8 mouse cellular contexts compared by ENCODE assay signal in genomic region chr10:68541943-68542420, GRCm38 (mm10). TPM values are rescaled to one million over a fixed set of nuclear protein-coding genes. Genes with fewer than 3 reads are reported as not detected.
A peak's percentile ranks its signal among the peaks of the same experiment; 100 is the strongest.
DNase-seq lines count a peak whose midpoint lies in the region; ATAC-seq lines count a peak whose summit lies in the region.

No protein-coding gene starts in this region.

- no peak for ATAC-seq in heart, embryonic 12.5 days (ENCODE audit: insufficient number of reproducible peaks, low FRiP score)
- no peak for ATAC-seq in embryonic facial prominence, embryonic 11.5 days (replicated peaks; ENCODE audit: insufficient number of reproducible peaks, low FRiP score, low TSS enrichment, low read depth)
- no peak for ATAC-seq in intestine, embryonic 14.5 days (replicated peaks; ENCODE audit: low FRiP score, low TSS enrichment, low read depth)
- no peak for ATAC-seq in midbrain, embryonic 14.5 days (ENCODE audit: low FRiP score, low TSS enrichment)

- H3K27me3 ChIP-seq in heart, embryonic 12.5 days (replicated peaks) = no peaks in the 10 kb centered on the region
- H3K27me3 ChIP-seq in embryonic facial prominence, embryonic 11.5 days (ENCODE audit: control insufficient read depth, insufficient read depth, low read length) = no peaks in the 10 kb centered on the region
- no peaks in the 10 kb centered on the region for H3K27me3 ChIP-seq in intestine, embryonic 14.5 days (replicated peaks; ENCODE audit: control insufficient read depth, insufficient read depth, low read length)
- H3K27me3 ChIP-seq in midbrain, embryonic 14.5 days (ENCODE audit: control insufficient read depth, insufficient read depth, low read length) = no peaks in the 10 kb centered on the region; the same call in 1 of the 2 replicates

- H3K9ac ChIP-seq in heart, embryonic 12.5 days = peak overlapping the region; percentile 58
- H3K9ac ChIP-seq in embryonic facial prominence, embryonic 11.5 days (replicated peaks; ENCODE audit: low read length) = no peak overlapping the region
- no peak overlapping the region for H3K9ac ChIP-seq in intestine, embryonic 14.5 days (ENCODE audit: low read length)
- no peak overlapping the region for H3K9ac ChIP-seq in midbrain, embryonic 14.5 days (replicated peaks; ENCODE audit: low read length)

- intact Hi-C loops in gastrocnemius, postnatal 36 days (cut with DNase I) = no loop called here

- no peaks in the 10 kb centered on the region for H3K36me3 ChIP-seq in heart, embryonic 12.5 days
- H3K36me3 ChIP-seq in embryonic facial prominence, embryonic 11.5 days (replicated peaks; ENCODE audit: control insufficient read depth, insufficient read depth, low read depth, low read length) = no peaks in the 10 kb centered on the region
- H3K36me3 ChIP-seq in intestine, embryonic 14.5 days (ENCODE audit: control insufficient read depth, insufficient read depth, low read length) = no peaks in the 10 kb centered on the region
- no peaks in the 10 kb centered on the region for H3K36me3 ChIP-seq in midbrain, embryonic 14.5 days (ENCODE audit: control insufficient read depth, insufficient read depth, low read length)

- H3K4me3 ChIP-seq in heart, embryonic 12.5 days = peak overlapping the region; percentile 45
- H3K4me3 ChIP-seq in embryonic facial prominence, embryonic 11.5 days (ENCODE audit: low read depth, low read length) = peak overlapping the region; percentile 28; the same call in 1 of the 2 replicates
- peak overlapping the region; percentile 36 for H3K4me3 ChIP-seq in intestine, embryonic 14.5 days (ENCODE audit: low read depth, low read length)
- H3K4me3 ChIP-seq in midbrain, embryonic 14.5 days (replicated peaks; ENCODE audit: low read depth, low read length) = peak overlapping the region; percentile 25; the same call in 1 of the 2 replicates

- H3K27ac ChIP-seq in heart, embryonic 12.5 days (ENCODE audit: poor library complexity, severe bottlenecking) = peak overlapping the region; percentile 36
- H3K27ac ChIP-seq in embryonic facial prominence, embryonic 11.5 days (replicated peaks; ENCODE audit: low read depth, low read length) = no peak overlapping the region
- no peak overlapping the region for H3K27ac ChIP-seq in intestine, embryonic 14.5 days (ENCODE audit: low read depth)
- no peak overlapping the region for H3K27ac ChIP-seq in midbrain, embryonic 14.5 days (replicated peaks; ENCODE audit: low read depth, low read length)

- WGBS in heart, embryonic 12.5 days = 38% methylated on average over 7 of the region's 7 CpGs
- 47% methylated on average over 7 of the region's 7 CpGs for WGBS in embryonic facial prominence, embryonic 11.5 days
- WGBS in intestine, embryonic 14.5 days = 34% methylated on average over 7 of the region's 7 CpGs
- WGBS in midbrain, embryonic 14.5 days = 38% methylated on average over 7 of the region's 7 CpGs

- peak overlapping the region; percentile 67 for H3K4me2 ChIP-seq in heart, embryonic 12.5 days
- peak overlapping the region; percentile 55 for H3K4me2 ChIP-seq in embryonic facial prominence, embryonic 11.5 days (ENCODE audit: low read depth, low read length)
- peak overlapping the region; percentile 65 for H3K4me2 ChIP-seq in intestine, embryonic 14.5 days (ENCODE audit: low read length)
- peak overlapping the region; percentile 54 for H3K4me2 ChIP-seq in midbrain, embryonic 14.5 days (ENCODE audit: low read length)

- no peak for DNase-seq in heart, adult 8-10 months (ENCODE audit: low spot score)
- DNase-seq in embryonic facial prominence, embryonic 11.5 days (ENCODE audit: low spot score) = no peak
- DNase-seq in intestine, embryonic 14.5 days (ENCODE audit: low spot score) = no peak
- DNase-seq in midbrain, embryonic 14.5 days = no peak
- DNase-seq in ovary, postnatal 36 days (ENCODE audit: low spot score) = no peak
- DNase-seq in gastrocnemius, postnatal 36 days = no peak
- DNase-seq in spleen, postnatal 10 days (ENCODE audit: low spot score in 2 of 2) = no peak

- H3K9me3 ChIP-seq in heart, embryonic 12.5 days (replicated peaks) = no peaks in the 10 kb centered on the region; the same call in 1 of the 2 replicates
- no peaks in the 10 kb centered on the region for H3K9me3 ChIP-seq in embryonic facial prominence, embryonic 11.5 days (replicated peaks; ENCODE audit: control insufficient read depth, low read length)
- no peaks in the 10 kb centered on the region for H3K9me3 ChIP-seq in intestine, embryonic 14.5 days (ENCODE audit: control insufficient read depth, low read length)
- H3K9me3 ChIP-seq in midbrain, embryonic 14.5 days (ENCODE audit: control insufficient read depth, low read length) = no peaks in the 10 kb centered on the region

- peaks cover 12% of the 10 kb centered on the region for H3K4me1 ChIP-seq in heart, embryonic 12.5 days (replicated peaks)
- H3K4me1 ChIP-seq in embryonic facial prominence, embryonic 11.5 days (ENCODE audit: control insufficient read depth, insufficient read depth, low read length) = peaks cover 3% of the 10 kb centered on the region; the same call in 1 of the 2 replicates
- H3K4me1 ChIP-seq in intestine, embryonic 14.5 days (replicated peaks; ENCODE audit: control insufficient read depth, insufficient read depth, low read length) = peaks cover 12% of the 10 kb centered on the region; the same call in 1 of the 2 replicates
- peaks cover 22% of the 10 kb centered on the region for H3K4me1 ChIP-seq in midbrain, embryonic 14.5 days (ENCODE audit: control insufficient read depth, insufficient read depth, low read length)

RNA-seq across cellular contexts. Expression of gene Cabcoco1, which starts 0.3 kb away (rescaled TPM):
- 22.6 and 23.1 TPM in 2 replicates for polyA plus RNA-seq in heart, embryonic 12.5 days (2016; fragmentation: Nextera tagmentation; extraction: Ambion mirVana)
- total RNA-seq in heart, adult 8-10 months (2022) = 10 to 100 TPM; 20.1 to 29.2 (median 22.5) TPM
- polyA plus RNA-seq in embryonic facial prominence, embryonic 11.5 days (2014; fragmentation: Nextera tagmentation; extraction: Ambion mirVana) = 0.32 and 0.42 TPM in 2 replicates
- polyA plus RNA-seq in intestine, embryonic 14.5 days (2014; fragmentation: Nextera tagmentation; extraction: Ambion mirVana) = 4.5 and 7.2 TPM in 2 replicates
- polyA plus RNA-seq in midbrain, embryonic 14.5 days (2014; fragmentation: Nextera tagmentation; extraction: Ambion mirVana) = 1.1 and 1.3 TPM in 2 replicates
- total RNA-seq in gastrocnemius, postnatal 36 days (2021) = not detected
